Mouse (Mus musculus) thymus, postnatal 36 days (tissue): ENCODE results near the gene Gm20696.

Experiments
- DNase-seq, 2 experiments: peaks; one replicate each; pipeline ENCODE4 v3.0.0; 2022; ENCODE audit warnings: mixed read lengths in 2 of 2

Gene Gm20696

DNA sequence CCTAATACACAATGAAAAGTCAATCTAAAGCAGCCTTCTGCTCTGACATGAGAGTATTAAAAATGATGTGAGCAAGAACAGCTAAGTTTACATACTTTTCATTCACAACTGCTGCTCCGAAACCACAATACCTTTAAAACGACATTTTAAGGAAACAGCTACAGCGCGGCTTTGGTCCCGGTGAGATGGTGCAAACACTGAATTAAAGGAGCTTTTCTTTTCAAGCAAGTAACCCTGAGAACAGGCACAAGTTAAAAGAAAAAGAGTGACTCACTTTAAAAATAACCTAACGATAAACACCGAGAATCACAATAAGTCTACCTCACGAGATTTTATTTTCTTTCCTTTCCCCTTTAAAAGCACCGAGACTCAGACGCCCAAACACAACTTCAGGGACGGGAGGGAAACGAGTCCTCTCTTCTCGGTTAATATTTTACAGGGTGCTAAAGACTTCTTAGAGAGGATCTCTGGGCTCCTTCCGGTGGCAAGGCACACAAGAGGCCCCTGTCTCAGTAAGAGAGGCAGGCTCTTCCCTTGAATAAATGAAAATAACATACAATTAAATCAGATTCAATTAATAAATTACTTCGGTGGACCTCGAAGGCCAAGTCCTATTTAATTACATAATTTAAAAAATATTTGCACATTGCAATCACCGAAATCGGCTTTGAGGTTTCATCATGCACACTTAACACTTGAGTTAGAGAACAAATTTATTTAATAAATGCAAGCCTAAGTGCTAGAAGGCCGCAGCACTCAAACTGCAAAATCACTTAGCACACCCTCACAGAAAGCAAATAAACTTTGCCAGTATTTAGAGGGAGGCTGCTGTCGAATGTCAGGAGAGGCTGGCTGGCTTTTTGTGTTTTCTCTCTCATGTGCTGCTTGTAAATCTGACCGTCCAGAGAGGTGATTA is 391.0 kb downstream of the Gm20696 start:
- peak in 1 of 2 experiments; percentile 31 for DNase-seq

DNA sequence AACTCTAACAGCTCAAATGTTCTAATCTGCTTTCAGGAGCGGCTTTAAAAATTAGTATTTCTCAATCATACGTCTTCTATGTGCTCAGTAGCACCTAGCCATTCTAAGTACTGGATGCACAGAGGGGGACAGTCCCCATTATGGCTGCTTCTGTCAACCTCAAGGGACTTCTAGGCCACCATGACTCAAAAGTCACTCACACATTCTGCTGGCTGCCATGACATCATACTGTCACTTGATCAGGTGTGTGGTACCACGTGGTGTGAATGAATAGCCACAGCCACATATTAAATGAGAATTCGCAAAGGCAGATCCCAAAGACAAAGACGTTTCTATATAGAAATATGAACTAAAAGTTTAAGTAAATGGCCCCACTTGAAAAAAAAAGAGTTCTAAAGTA is 391.9 kb downstream of the Gm20696 start:
- no peak for DNase-seq

DNA sequence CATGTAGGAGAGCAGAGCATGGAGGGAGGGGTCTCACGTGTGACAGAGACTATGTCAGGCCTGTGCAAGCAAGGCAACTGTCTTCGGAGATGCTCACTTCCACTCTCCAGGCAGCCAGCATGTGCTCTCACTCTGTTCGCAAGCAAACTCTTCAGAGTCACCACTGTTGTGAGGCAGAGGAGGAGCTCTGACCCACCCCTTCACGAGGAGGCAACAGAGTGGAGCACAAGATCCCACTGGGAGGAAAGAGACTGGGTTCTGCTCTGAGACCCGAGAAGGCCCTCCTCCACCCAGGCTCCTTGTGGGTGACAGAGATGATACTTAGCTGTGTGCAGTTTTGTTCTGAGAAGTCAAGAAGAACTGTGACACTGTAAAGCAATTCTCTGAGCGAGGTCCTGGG is 392.4 kb downstream of the Gm20696 start:
- DNase-seq = no peak

DNA sequence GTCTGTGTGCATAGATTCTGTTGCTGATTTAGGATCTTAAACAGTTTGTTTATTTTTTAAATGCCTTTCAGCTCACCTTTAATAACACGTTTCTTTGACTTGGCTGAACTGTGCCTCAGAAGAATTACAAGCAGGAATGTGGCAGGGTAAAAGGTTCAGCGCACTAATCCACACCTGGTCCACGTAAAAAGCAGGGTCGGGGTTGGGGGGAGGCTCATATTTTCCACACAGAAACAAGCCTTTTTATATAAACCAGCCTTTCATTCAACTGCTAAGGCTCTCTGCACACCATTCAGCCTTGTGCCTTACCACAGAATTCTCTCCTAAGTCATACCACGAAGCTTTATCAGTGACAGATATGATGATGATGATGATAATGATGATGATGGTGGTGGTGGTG is 393.4 kb downstream of the Gm20696 start:
- no peak for DNase-seq

DNA sequence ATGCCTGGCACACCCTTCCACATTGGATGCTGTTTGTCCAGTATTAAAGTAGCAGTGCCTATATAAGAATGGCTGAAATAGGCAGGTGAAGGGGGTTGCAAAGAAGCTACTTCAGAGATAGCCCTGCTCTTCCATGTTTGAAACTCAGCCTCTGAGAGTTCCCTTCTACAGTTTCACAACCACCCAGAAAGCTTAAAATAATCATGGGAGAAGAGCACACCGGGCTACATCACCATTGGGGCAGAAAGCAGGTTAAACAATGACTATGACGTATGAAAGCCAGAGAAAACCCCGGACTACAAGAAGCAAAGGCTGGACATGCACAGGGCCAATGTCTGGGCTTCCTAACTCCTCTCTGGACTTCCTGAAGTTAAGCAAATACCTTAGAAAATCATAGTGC is 394.4 kb downstream of the Gm20696 start:
- DNase-seq = no peak

DNA sequence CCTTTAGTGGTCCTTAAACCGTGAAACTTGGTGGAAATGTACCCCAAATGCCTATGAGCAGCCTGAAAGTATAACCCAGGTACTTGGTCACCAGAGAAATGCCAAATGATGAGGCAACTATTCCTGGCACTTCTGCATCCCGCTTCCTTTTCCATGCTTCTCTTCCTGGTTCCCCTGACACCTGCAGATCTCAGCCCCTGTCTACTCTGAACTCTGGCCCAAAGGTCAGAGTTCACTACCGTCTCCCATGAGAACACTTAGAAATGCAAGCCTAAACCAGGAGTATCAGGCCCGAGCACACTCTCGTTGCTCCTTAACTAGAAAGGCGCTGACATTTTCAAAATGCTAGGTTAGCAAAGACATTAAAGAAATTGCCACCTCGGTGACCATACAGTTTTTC is 394.9 kb downstream of the Gm20696 start:
- DNase-seq = no peak

- DNase-seq = peak; percentile 58 to 70
Measured at GRCm38 (mm10) chr6:99269921-99270320, 396.7 kb downstream of the Gm20696 start.

- DNase-seq = no peak
Measured at GRCm38 (mm10) chr6:99268171-99269061, 398.2 kb downstream of the Gm20696 start.

GRCm38 (mm10) chr6:99265945-99266656 is 400.5 kb downstream of the Gm20696 start:
- peak; percentile 54 to 56 for DNase-seq

- DNase-seq = no peak
Measured at GRCm38 (mm10) chr6:99265173-99265572, 401.4 kb downstream of the Gm20696 start.

- DNase-seq = no peak
Measured at GRCm38 (mm10) chr6:99264192-99265093, 402.2 kb downstream of the Gm20696 start.

- no peak for DNase-seq
Measured at GRCm38 (mm10) chr6:99263886-99264185, 402.8 kb downstream of the Gm20696 start.

- peak; percentile 26 to 28 for DNase-seq
Measured at GRCm38 (mm10) chr6:99263061-99263885, 403.3 kb downstream of the Gm20696 start.

DNA sequence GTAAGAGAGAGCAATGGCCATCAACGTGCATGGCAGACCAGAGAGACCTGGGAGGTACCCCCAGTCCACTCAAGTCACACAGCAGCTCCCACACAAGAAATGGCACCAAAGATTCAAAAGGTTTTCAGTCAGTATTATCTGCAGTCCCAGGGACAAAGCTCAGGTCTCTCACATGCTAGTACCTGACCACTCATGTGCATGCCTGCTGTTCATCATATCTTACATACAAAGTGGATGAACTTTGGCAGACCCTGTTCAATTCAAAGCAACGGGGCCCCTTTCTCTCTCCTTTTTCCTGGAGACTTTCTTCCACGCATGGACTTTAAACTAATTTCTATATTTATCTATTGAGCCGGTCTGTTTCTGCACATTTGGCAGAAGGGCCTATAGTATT is 404.9 kb downstream of the Gm20696 start:
- DNase-seq = no peak

GRCm38 (mm10) chr6:99260941-99261736 is 405.5 kb downstream of the Gm20696 start:
- DNase-seq = peak; percentile 33 to 44

DNA sequence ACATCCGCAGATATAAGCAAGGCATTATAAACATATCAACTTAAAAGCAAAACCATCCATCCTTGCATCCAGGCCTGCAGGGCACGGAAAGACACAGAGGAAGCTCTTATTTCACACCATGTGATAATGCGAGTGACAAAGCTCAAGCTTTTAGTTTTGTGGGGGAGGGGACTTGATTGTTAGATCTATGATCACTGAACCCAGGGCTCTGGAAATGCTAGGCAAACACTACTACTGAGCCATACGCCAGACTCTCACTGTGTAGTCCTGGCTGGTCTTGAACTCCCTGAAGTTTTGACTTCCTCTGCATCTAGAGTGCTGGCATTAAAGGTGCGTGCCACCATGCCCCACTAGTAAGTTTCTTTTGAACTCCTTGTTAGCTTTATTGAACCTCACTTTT is 408.3 kb downstream of the Gm20696 start:
- no peak for DNase-seq

DNA sequence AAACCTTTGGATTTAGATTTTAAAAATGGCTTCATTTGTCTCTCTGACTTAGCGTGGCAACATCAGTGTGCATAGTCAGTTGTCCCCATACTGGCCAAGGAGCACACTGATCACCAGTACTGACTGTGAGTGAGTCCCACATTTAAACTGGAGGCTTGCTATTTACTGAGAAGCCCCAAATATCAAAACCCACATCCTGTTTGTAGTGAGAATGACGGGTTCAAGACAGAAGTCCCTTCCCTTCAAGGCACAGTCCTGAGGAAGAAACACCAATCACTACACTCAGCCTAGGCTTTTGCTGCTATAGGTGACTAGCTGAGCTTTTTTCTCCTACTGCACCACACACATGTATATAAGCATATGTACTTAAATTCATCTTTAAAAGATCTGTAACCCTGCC is 408.9 kb downstream of the Gm20696 start:
- no peak for DNase-seq

DNA sequence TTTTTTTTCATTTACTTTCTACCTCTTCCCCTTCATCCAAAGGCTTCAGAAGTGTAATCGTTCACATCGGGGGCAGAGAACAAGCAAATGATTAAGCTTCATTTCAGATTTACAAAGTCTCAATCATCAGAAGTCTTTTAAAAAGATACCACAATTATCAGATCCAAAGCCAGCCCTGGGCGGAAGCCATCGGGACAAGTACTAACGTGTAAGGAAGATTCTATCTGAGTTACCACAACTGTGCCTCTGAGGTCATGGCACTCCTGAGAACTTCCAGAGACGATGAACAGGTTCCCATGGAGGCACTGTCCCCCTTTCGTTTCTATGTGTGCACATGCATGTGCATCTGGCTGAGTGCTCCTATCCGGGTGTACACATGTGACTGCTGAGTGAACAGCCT is 413.3 kb downstream of the Gm20696 start:
- DNase-seq = no peak

GRCm38 (mm10) chr6:99252816-99253215 is 413.8 kb downstream of the Gm20696 start:
- no peak for DNase-seq

GRCm38 (mm10) chr6:99251924-99252323 is 414.7 kb downstream of the Gm20696 start:
- no peak for DNase-seq
